Mouse (Mus musculus) inflammation-experienced regulatory T-cells, adult 16 weeks (primary cell): Measurements from ENCODE around the gene Gm15446. TPM values are rescaled to one million over a fixed set of nuclear protein-coding genes. Genes with fewer than 3 reads are reported as not detected.

Experiments
- polyA plus RNA-seq: library from polyadenylated mRNA; unstranded; fragments of 100-300 nt; shearing (Covaris generic); gene quantifications from one replicate; pipeline ENCODE4 v1.2.1, GENCODE M21; 2017

Gene Gm15446
- polyA plus RNA-seq = 19.4 TPM

GRCm38 (mm10) chr5:109923261-109924071, at the start of gene Gm15446:
Gene Gm15446 (plus strand): TSS chr5:109923400.

Other genes with a start within 250 kb of the Gm15446 start
- gene 5430403G16Rik, start 232.4 kb upstream of the Gm15446 start, polyA plus RNA-seq = 10.1 TPM
- 22.3 TPM for gene 4930522L14Rik, start 171.5 kb upstream of the Gm15446 start, polyA plus RNA-seq
- 34.7 TPM for gene Zfp932, start 73.1 kb downstream of the Gm15446 start, polyA plus RNA-seq
- gene Gm17655, start 149.1 kb downstream of the Gm15446 start, polyA plus RNA-seq = 11.9 TPM
- 3.5 TPM for gene Gm35315, start 171.0 kb downstream of the Gm15446 start, polyA plus RNA-seq
- gene Plcxd1, start 176.6 kb downstream of the Gm15446 start, polyA plus RNA-seq = 3.2 TPM
- gene Gtpbp6, start 184.8 kb downstream of the Gm15446 start, polyA plus RNA-seq = 54.6 TPM
- 5.3 TPM for gene Zfp605, start 186.7 kb downstream of the Gm15446 start, polyA plus RNA-seq
- 93.9 TPM for gene Chfr, start 212.4 kb downstream of the Gm15446 start, polyA plus RNA-seq